Mouse (Mus musculus) C2C12 (cell line): ENCODE data around the gene Faf1. TPM values are rescaled to one million over a fixed set of nuclear protein-coding genes. Genes with fewer than 3 reads are reported as not detected.

Source experiments
- H3K27me3 ChIP-seq: one replicate; pipeline ENCODE4 v1.6.1; 2011; ENCODE audit not compliant: control insufficient read depth, insufficient read depth, insufficient read length
- H3K36me3 ChIP-seq: one replicate; pipeline ENCODE4 v1.6.1; 2011; ENCODE audit not compliant: control insufficient read depth, insufficient read depth
- H3K4me3 ChIP-seq: one replicate; pipeline ENCODE4 v1.5.1; 2011; ENCODE audit warnings: mild to moderate bottlenecking, control low read depth; ENCODE audit not compliant: poor library complexity, insufficient read depth, severe bottlenecking
- H3K79me2 ChIP-seq: one replicate; pipeline ENCODE4 v1.6.1; 2011; ENCODE audit not compliant: control insufficient read depth, insufficient read depth
- H3K79me3 ChIP-seq: one replicate; pipeline ENCODE4 v1.6.1; 2011; ENCODE audit warnings: low read depth, control low read depth
- H3ac ChIP-seq: one replicate; pipeline ENCODE3; 2011; ENCODE audit warnings: low read depth; ENCODE audit not compliant: control insufficient read depth, insufficient read length
- CEBPB ChIP-seq: IDR thresholded peaks from one replicate; pipeline ENCODE4 v1.6.1; 2011; ENCODE audit warnings: low read depth, mild to moderate bottlenecking, control low read depth, moderate library complexity
- CTCF ChIP-seq: IDR thresholded peaks from one replicate; pipeline ENCODE4 v1.5.1; 2011; ENCODE audit not compliant: control insufficient read depth, insufficient read depth, insufficient read length
- FOSL1 ChIP-seq: IDR thresholded peaks from one replicate; pipeline ENCODE4 v1.8.0; 2011; ENCODE audit warnings: mild to moderate bottlenecking, low read length; ENCODE audit not compliant: poor library complexity, insufficient read depth, severe bottlenecking
- MAX ChIP-seq: IDR thresholded peaks from one replicate; pipeline ENCODE4 v1.6.1; 2011; ENCODE audit warnings: mild to moderate bottlenecking, control low read depth
- MYOD1 ChIP-seq: IDR thresholded peaks from one replicate; pipeline ENCODE4 v1.6.1; 2011; ENCODE audit warnings: low read depth; ENCODE audit not compliant: control insufficient read depth, insufficient read length
- MYOG ChIP-seq: IDR thresholded peaks from one replicate; pipeline ENCODE4 v1.6.1; 2011; ENCODE audit not compliant: control insufficient read depth, insufficient read length; ENCODE audit errors: extremely low read depth
- USF1 ChIP-seq: IDR thresholded peaks from one replicate; pipeline ENCODE4 v1.6.1; 2011; ENCODE audit warnings: low read depth, mild to moderate bottlenecking, control low read depth, moderate library complexity
- polyA plus RNA-seq: library from polyadenylated mRNA; unstranded; fragments of >200 nt; fragmentation: generic; extraction: Trizol; gene quantifications from one replicate; pipeline ENCODE4 v1.2.1, GENCODE M21; 2012; ENCODE audit warnings: missing spikeins

The Faf1 gene
- polyA plus RNA-seq, 1 experiment = 21.4 TPM

GRCm38 (mm10) chr4:109719281-109719680 lies 42.9 kb downstream of the Faf1 start:
- Histone ChIP-seq H3K27me3 (no peaks in the 10 kb centered on the region), H3K4me3 (no peak overlapping the region), H3K79me3 (peaks cover 33% of the 10 kb centered on the region), H3K79me2 (peaks cover 41% of the 10 kb centered on the region), H3ac (no peak overlapping the region), H3K36me3 (peaks cover 9% of the 10 kb centered on the region)
- TF ChIP-seq CEBPB (no peak), FOSL1 (no peak), USF1 (no peak), CTCF (no peak), MYOG (no peak), MYOD1 (no peak), MAX (no peak)

- TF ChIP-seq CTCF (no peak), MYOD1 (no peak), MYOG (no peak), USF1 (no peak), CEBPB (no peak), MAX (no peak)
- H3K79me3 ChIP-seq = no peaks in the 10 kb centered on the region
- H3ac ChIP-seq = no peak overlapping the region
- no peak overlapping the region for H3K4me3 ChIP-seq
- no peaks in the 10 kb centered on the region for H3K27me3 ChIP-seq
- no peaks in the 10 kb centered on the region for H3K36me3 ChIP-seq
- H3K79me2 ChIP-seq = peaks cover 7% of the 10 kb centered on the region
Observed at GRCm38 (mm10) chr4:109729281-109729680, 52.9 kb downstream of the Faf1 start.

- no peaks in the 10 kb centered on the region for H3K27me3 ChIP-seq
- TF ChIP-seq MAX (no peak), MYOD1 (no peak), MYOG (no peak), CEBPB (no peak), USF1 (no peak), FOSL1 (no peak), CTCF (no peak)
- H3ac ChIP-seq = no peak overlapping the region
- peaks cover 32% of the 10 kb centered on the region for H3K36me3 ChIP-seq
- no peaks in the 10 kb centered on the region for H3K79me2 ChIP-seq
- no peak overlapping the region for H3K4me3 ChIP-seq
- H3K79me3 ChIP-seq = no peaks in the 10 kb centered on the region
Observed at GRCm38 (mm10) chr4:109735754-109736153, 59.4 kb downstream of the Faf1 start.

- TF ChIP-seq MYOG (no peak), CEBPB (no peak), CTCF (no peak), MYOD1 (no peak), USF1 (no peak), MAX (no peak), FOSL1 (no peak)
- no peak overlapping the region for H3K4me3 ChIP-seq
- no peaks in the 10 kb centered on the region for H3K79me2 ChIP-seq
- H3ac ChIP-seq = no peak overlapping the region
- H3K79me3 ChIP-seq = no peaks in the 10 kb centered on the region
- no peaks in the 10 kb centered on the region for H3K27me3 ChIP-seq
- H3K36me3 ChIP-seq = peaks cover 11% of the 10 kb centered on the region
Observed at GRCm38 (mm10) chr4:109743984-109744383, 67.6 kb downstream of the Faf1 start.

- TF ChIP-seq MAX = no peak
- TF ChIP-seq MYOD1 = no peak
- no peak for TF ChIP-seq CTCF
- no peak for TF ChIP-seq CEBPB
- no peak for TF ChIP-seq USF1
- no peak for TF ChIP-seq MYOG
- no peak for TF ChIP-seq FOSL1
- Histone ChIP-seq H3K79me3 (no peaks in the 10 kb centered on the region), H3K27me3 (no peaks in the 10 kb centered on the region), H3K36me3 (peaks cover 9% of the 10 kb centered on the region), H3K4me3 (no peak overlapping the region), H3ac (no peak overlapping the region), H3K79me2 (no peaks in the 10 kb centered on the region)
Observed at GRCm38 (mm10) chr4:109759031-109759430, 82.6 kb downstream of the Faf1 start.

GRCm38 (mm10) chr4:109759901-109760300 lies 83.5 kb downstream of the Faf1 start:
- no peaks in the 10 kb centered on the region for H3K79me2 ChIP-seq
- no peak overlapping the region for H3K4me3 ChIP-seq
- TF ChIP-seq FOSL1 (no peak), MAX (no peak), MYOD1 (no peak), CEBPB (no peak), CTCF (no peak), USF1 (no peak), MYOG (no peak)
- H3K27me3 ChIP-seq = no peaks in the 10 kb centered on the region
- no peaks in the 10 kb centered on the region for H3K79me3 ChIP-seq
- H3ac ChIP-seq = no peak overlapping the region
- peaks cover 6% of the 10 kb centered on the region for H3K36me3 ChIP-seq
